Mouse (Mus musculus) cortical plate, adult 2 months (tissue): ENCODE results near the gene Capns1.

Experiments used
- CTCF ChIP-seq: fragments of 200-500 bp; IDR thresholded peaks from 2 replicates; pipeline ENCODE4 v1.5.1; 2011; ENCODE audit warnings: mild to moderate bottlenecking, control low read depth, low read length; ENCODE audit not compliant: insufficient read depth; ENCODE audit errors: extremely low read depth
- POLR2A ChIP-seq: fragments of 200-500 bp; IDR thresholded peaks from 2 replicates; pipeline ENCODE4 v1.6.1; 2011; ENCODE audit warnings: mild to moderate bottlenecking, low read length, control low read depth; ENCODE audit not compliant: insufficient read depth; ENCODE audit errors: extremely low read depth

DNA sequence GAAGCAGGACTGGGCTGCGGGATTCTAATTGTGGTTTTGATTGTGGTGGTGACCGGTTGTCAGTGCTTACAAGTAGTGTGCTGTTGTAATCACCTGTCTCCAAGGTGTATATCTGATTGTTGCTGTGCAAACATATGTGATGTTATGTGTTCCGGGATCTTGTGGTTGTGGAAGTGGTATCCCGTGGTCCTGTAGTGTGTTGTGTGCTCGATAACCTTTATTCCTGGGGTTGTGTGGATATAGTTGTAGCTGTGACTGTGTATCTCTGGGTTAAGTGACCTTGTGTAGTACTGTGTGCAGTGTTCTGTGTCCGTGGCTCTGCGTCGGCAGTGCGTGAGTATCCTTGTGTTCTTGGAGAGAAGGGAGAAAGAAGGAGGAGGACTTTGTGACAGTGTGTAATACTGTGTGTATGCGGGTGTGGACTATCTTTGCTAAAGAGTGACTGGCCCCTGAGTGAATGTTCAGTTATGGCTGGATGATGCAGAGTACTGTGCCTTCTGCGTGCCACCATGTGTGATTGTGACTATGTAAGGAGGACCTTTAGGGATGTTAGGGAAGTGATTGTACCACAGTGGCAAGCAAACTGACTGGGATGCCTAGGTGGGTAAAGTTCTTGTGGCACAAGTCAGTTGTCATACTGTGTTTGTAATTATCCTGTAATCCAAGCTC, 28.2 kb downstream of the Capns1 start:
- no peak for TF ChIP-seq POLR2A
- no peak for TF ChIP-seq CTCF
